Mouse (Mus musculus): ENCODE results near the gene Gpkow.

DNA sequence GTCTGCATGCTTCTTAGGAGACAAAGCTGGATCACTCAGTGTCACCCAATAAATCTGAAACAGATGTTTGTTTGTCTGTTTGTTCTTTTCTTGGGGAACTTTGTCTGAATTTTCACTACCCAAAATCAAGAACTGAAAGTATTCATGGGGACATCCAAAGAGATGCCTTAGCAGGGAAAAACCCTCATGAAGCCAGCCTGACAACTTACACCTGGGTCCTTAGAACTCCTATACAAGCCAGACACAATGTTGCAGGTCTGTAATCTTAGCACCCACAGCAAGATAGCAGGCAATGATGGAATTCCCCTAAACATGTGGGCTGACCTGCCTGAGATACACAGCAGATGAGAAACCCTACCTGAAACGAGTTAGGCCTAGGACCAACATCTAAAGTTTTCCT lies 48.0 kb downstream of the Gpkow start:
- TF ChIP-seq POLR2A (IDR thresholded peaks at IDR 0.05; ENCODE audit: low read depth, low read length) (no peak), CTCF (conservative IDR thresholded peaks at IDR 0.05; ENCODE audit: insufficient read depth, insufficient read length, low read depth, low read length) (no peak)

All from kidney, adult 2 months (tissue).